Mouse (Mus musculus) embryo, embryonic 11 days (tissue): ENCODE results near the gene Ptpra.
"Not testable (repeated sequence)": the region's sequence is repeated elsewhere in the genome, so short reads cannot be mapped to it uniquely, and the experiment has no call there.

Source experiments
- DNase-seq: peaks from one replicate; pipeline ENCODE4 v3.0.0-alpha.2; 2015

Gene Ptpra

DNA sequence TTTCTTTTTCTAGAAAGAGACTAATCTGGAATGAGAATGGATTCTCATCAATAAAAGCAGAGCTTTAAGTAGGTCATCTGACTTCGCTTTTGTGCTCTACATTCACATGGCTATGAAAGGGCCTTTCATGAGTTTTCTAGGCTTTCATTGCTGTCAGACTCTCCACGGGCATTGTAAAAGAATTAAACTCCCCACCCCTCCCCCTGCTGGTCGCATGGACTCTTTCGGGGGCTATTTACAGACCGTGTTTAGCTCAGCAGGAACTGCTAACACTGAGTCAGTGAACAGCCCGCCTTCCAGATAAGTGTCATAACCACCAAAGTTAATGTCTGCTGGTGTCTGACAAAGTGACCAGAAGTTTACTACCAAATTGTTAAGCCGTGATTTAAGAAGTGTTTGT is 41.5 kb downstream of the Ptpra start:
- peak; percentile 85 for DNase-seq

DNA sequence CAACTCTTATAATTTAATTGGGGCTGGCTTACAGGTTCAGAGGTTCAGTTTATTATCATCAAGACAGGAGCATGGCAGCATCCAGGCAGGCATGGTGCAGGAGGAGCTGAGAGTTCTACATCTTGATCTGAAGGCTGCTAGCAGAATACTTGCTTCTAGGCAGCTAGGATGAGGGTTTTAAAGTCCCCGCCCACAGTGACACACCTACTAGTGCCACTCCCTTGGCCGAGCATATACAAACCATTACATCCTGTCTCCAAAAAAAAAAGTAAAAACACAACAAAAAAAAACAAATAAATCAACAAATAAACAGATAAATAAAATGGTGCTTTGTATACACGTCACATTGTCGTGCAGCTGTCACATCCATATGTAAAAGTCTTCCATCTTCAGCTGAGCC is 45.0 kb downstream of the Ptpra start:
- not testable (repeated sequence) for DNase-seq

DNA sequence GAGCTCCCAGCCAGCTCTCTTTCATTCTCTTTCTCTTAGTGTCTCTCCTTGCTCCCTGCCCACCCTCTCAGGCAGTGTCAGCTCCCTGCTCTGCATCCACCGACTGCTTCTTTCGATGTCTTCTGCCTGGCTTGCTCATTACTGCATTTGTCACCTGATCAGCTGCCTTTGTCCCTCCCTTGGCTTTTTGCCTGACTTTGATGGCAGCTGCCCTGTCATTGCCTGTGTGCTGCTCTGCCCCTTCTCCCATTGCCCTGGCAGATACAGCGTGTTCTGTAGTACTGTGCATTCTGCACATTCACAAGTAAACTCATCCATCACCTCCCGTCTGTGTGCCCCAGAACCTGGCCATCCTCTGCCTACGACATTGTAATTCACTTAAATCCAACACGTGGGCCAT is 46.0 kb downstream of the Ptpra start:
- peak; percentile 16 for DNase-seq

DNA sequence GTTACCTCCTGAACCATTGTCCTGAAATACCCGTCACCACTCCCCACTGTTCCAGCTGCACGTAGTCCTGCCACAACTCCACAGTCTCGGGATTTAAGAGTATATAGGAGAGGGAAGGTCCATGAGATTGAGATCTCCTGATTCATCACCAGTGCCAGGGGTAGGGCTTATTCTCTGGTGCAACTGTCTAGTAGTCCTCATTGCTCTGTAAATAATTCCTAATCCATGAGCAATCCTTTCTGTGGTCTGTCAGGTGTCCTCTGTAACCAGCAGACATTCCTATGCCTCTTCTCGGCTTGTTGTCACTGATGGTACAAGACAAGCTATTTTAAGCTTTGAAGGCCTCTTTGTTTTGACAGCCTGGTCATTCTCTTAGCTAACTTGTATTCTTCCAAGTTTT is 46.9 kb downstream of the Ptpra start:
- no peak for DNase-seq

DNA sequence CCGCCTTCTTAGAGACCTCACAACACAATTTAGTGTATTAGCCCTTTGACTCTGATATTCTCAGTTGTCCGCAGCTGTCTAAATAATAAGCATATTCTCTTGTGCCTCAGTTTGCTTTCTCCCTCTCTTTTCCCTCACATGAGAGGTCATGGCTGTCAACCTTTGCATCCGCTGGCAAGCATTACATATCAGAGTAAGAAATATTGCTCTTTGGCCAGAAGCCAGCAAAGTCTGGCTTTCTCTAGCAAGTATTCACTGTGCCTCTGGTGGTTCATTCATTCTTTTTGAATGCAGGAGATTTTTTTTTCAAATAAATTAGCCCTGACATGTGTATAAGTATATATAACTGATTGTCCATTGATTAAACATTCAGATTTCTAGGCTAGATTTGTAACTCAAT is 49.5 kb downstream of the Ptpra start:
- DNase-seq: peak; percentile 32

DNA sequence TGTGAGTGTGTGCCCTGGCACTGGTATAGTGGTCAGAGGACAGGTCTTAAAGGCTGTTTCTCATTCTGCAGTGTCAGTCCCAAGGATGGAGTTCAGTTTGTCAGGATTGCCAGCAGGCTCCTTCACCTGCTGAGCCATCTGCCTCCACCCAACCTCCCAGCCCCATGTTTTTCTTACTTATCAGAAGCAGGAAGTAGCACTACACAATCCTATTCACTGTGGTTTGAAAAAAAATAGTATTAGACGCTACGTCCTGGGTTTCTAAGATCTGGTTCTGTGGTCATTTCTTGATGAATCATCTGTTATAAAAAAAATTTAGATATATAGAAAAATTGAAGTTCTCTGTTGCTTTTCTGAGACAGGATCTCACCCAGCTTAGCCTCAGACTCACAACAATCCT is 51.5 kb downstream of the Ptpra start:
- no peak for DNase-seq

DNA sequence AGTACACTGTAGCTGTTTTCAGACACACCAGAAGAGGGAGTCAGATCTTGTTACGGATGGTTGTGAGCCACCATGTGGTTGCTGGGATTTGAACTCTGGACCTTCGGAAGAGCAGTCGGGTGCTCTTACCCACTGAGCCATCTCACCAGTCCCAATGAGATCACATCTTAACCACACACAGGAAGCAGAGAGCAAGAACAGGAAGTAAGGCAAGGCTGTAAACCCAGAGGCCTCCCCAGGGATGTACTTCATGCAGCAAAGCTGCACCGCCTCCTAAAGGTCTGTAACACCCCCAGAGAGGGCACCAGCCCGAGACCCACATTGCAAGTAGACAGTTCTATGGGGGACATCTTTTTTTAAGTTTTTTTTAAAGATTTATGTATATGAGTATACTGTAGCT is 61.5 kb downstream of the Ptpra start:
- not testable (repeated sequence) for DNase-seq

DNA sequence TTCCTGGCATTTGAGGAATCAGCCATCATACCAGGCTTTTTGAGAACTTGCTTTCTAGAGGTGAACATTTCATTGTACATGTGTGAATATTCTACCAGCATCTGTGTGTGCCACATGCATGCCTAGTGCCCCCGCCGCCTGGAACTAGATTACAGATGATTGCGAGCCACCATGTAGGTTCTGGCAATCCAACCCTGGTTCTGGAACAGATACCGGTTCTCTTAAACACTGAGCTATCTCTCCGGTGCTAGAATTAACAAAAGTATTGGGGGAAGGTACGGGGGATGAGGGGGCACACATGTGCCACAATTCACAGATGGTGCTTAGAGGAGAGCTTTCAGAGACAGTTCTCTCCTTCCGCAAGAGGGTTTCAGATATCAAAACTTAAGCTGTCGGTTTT is 63.8 kb downstream of the Ptpra start:
- no peak for DNase-seq

DNA sequence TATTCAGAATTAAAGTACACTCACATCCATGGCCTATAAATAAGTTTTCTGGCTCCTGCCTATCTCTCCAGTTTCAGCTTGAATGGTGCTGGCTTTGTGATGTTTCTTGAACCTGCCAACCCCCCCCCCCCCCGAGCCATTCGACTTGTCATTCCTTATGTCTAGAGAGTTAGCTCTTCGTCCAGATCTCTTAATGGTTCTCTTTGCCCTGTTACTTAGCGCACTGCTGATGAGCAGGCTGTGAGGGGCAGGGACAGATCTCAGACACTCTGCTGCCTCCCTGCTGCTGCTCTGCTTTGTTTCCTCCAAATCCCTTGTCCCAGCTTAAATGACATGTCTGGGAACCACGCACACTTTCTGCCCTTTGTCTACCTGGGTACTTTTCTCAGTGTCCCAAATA is 65.7 kb downstream of the Ptpra start:
- no peak for DNase-seq

DNA sequence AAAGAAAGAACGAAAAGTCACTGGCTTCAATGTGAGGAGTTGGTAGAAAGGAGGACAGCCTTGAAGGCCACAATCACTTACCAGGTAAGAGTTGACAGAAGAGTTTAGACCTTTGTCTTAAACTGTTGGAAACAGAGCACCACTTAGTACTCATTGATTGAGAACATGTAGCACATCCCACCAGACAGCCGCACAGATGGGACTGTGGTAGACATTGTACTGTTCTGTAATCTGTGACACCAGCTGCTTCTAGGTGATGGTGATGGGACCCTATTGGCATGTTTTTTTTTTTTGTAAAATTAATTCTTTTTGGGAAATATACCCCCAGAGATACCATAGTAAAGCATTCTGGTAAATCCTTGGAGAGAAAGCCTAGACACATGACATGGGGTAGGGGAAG is 71.8 kb downstream of the Ptpra start:
- DNase-seq: no peak

DNA sequence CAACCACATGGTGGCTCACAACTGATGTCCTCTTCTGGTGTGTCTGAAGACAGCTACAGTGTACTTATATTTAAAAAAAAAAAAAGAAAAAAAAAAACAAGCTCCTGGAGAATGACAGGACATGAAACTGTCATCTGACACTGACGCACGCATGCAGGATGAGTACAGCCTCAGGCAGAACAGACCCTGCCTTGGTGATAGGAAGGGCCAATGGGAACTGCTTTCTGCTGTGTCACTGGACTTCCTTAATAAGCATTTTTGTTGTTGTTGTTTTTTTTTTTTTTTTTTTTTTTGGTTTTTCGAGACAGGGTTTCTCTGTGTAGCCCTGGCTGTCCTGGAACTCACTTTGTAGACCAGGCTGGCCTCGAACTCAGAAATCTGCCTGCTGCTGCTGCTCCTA is 75.4 kb downstream of the Ptpra start:
- not testable (repeated sequence) for DNase-seq

DNA sequence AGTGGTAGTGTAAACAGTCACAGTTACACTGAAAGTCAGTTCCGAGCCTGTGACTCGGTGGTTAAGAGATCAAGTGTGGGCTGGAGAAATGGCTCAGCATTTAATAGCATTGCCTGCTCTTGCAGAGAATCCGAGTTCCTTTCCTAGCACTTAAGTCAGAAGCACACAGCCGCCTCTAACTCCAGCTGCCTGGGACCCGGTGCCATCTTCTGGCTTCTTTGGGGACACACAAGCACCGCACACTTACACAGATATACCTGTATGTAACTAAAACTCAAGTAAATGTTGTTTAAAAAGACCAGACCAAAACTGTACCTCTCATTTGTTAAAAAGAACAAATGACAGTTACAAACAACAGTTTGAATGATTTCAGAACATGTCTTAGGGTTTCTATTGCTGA is 78.4 kb downstream of the Ptpra start:
- DNase-seq: no peak

DNA sequence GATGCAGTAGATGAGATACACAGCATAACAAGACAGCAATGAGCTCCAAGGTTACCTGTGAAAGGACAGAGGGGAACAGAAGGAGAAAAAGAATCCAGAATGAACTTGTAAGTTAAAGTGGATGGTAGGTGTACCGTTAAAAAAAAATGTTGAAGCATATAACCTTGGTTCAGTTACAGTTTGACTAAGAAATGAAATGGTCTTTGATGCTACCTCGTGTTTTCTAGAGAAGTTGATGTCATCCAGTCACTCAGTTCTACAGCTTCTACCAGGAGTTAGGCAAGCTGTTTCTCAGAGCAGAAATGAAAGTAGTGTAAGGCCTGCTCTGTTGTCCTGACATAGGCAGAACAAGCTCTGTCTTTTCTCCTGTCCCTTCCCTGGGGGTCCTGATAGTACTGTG is 79.2 kb downstream of the Ptpra start:
- DNase-seq: no peak

DNA sequence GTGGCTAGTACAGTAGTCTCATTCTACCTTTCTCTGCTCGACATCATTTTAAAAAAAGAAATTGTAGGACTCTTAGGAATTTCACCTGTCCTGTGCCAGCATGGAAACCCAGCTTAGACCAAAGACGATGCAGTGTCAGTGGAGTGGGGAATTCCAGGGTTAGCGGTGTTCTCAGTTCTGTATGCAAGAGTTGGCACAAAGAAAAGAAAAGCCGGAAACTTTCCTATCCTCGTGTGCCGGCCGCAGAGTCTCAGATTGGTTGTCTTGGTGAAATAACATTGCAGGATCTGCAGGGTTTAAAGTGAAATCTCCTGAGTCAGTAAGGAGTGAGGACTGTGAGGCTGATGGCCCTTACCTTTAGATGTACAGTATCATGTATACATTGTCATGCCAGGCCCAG is 79.8 kb downstream of the Ptpra start:
- DNase-seq: no peak

DNA sequence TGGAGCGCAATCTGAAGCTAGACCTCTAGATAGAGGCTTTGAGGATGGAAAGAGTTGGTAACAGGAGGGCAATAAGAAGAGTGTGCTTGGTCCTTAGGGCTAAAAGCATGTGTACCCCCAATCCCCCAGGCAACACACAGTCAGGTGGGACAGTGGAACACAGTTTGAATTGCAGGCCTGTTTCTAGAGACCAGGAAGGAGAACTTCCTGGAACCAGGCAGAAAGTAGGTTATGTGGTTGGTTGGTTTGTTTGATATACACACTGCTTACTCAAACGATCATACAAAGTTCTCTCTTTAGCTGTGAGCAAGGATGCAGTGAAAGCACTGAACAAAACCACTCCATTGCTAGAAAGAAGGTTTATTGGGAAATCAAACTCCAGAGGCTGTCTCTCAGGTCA is 82.1 kb downstream of the Ptpra start:
- DNase-seq: no peak

DNA sequence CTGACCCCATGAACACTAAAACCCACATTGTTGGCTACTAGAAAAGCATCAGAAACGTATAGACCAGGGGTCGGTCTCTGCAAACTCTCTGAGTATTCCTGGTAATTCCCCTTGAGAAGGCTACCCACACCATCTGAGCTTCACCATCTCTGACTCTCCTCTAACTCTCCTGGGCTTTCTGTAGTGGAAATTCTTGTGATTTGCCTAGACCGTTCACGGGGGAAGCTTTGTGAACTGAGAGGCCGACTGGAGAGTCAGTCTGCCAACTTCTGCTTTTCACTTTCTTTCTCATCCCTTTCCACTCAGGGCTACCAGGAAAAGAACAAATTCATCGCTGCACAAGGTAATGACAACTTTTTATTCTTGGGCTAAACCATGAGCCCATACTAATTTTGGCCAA is 84.9 kb downstream of the Ptpra start:
- DNase-seq: no peak

DNA sequence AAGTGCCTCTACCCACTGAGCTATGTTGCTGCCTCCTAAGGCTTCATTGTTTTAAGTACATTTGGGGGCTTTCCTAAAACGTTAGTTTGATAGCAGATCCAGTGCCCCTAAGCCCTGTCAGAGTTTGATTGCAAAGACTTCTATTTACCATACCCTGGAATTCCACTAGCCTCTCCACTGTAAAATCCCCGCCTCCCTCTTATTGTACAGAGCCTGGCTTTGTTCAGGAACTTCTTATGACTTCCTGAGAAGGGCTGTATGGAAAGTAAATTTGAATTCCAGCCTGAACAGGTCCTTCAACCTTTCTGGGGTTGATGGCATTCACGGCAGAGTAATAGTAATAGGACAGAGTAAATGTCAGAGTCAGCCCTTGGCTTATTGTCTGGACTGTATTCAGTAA is 86.8 kb downstream of the Ptpra start:
- DNase-seq: no peak

DNA sequence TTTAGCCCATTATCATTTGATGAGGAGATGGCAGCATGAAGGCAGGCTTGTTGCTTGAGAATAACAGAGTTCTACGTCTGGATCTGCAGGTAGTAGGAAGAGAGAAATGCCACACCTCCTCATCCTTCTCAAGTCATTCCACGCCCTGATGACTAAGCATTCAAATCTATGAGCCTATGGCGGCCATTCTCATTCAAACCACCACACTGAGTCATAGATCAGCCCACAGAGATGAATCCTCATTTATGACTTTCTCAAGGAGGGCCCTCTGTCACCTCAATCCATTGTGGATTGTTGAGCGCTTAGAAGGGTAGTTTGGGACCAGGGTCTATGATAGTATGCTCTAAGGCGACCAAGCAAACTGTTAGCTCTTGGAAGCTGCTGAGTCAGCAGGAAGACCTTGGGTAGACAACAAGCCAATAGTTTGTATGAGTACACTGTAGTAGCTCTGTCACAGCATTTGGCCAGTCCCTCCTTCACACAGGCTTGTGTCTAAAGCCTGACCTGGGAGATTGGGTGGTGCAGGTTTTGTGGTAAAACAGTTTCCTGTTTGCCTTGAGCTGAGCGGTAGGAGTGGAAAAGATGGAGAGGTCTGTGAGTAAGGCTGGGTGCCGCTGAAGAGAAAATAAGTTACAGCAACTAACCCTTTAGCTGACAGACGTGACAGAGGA is 88.9 kb downstream of the Ptpra start:
- no peak for DNase-seq

DNA sequence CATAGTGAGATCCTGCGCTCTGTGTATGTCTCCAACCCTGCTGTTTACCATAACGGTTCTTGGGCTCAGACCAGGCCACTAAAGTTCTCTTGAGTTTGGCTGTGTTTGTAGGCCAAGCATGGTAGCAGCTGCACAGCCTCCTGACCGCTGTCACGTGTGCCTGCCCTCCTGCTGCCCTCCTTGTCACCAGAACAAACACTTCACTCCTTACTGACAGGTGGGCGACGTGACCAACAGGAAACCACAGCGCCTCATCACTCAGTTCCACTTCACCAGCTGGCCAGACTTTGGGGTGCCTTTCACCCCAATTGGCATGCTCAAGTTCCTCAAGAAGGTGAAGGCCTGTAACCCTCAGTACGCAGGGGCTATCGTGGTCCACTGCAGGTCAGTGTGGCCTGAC is 90.2 kb downstream of the Ptpra start:
- no peak for DNase-seq

DNA sequence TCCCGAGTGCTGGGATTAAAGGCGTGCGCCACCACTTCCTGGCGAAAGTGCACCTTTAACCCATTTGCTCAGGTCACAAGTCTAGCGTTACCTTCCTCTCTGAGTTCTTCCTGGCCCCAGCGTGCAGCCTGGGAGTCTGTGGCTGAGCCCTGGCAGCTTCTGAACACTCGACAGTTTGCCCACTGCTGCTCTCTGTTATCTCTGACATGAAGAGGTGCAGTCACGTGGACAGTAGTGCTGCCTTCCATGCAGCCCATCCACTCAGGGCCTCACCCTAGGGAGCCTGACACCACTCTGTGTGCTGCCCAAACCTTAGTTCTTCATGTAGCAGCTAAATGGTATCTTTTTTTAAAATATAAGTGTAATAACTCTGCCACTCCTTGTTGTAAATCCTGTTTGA is 96.9 kb downstream of the Ptpra start:
- DNase-seq: no peak

DNA sequence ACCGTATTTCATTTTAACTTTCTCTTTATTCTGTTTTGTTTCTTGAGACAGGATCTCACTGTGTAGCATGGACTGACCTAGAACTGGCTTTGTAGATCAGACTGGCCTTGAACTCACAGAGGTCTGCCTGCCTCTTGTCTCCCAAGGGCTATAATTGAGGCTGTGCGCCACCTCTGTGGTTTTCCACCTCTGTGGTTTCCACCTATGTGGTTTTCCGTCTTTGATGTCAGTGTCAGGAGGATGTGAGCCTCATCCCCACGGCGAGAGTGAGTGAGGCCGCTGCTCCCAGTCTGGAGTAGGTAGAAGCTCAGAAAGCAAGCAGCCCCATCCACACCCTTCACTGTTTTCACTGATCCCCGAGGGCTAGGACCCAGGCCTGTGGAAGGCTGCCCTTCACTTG is 104.8 kb downstream of the Ptpra start:
- DNase-seq: no peak

DNA sequence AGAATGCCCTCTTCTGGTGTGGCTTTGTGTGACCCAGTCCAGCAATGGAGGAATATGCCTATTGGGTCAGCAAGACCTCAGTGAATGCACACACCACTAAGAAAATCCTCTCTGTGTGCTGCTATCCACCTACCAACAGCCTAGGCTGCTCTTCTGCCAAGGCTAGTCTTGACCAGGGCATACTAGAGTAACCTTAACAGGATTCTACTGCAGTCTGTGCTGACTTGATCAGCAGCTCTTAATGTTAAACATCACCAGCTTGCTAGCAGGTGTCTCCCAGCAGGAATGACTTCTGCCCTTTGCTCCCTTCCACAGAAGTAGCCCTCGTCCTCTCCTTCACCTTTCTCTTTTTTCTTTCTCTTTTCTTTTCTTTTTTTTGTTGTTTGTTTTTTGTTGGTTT is 106.2 kb downstream of the Ptpra start:
- no peak for DNase-seq

DNA sequence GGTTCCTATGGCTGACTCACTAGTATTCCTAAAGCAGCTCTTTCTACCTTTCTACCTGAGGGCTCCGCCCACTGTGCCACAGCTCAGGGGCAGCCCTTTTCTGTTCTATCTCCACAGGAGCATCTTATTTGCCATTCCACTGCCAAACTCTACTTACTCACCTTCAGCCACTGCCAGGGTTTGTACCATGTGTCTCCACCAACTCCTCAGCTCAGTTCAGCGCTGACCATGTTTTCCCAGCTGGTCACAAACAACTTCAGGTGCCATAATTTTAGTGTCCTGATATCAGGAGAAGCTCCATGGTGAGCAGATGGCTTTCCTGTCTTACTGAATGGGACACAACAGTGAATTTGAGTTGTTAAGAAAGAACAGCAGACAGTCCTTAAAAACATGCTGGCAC is 107.4 kb downstream of the Ptpra start:
- DNase-seq: no peak

DNA sequence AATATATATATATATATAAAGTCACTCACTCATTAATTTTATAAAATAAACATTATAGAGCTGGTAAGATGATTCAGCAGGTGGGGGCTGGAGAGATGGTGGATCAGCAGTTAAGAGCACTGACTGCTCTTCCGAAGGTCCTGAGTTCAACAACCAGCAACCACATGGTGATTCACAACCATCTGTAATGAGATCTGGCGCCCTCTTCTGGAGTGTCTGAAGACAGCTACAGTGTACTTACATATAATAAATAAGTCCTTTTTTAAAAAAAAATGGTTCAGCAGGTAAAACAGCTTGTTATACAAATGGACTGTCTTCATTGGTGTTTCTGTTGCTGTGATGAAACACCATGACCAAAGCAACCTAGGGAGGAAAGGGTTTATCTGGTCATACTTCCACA is 107.9 kb downstream of the Ptpra start:
- no peak for DNase-seq

DNA sequence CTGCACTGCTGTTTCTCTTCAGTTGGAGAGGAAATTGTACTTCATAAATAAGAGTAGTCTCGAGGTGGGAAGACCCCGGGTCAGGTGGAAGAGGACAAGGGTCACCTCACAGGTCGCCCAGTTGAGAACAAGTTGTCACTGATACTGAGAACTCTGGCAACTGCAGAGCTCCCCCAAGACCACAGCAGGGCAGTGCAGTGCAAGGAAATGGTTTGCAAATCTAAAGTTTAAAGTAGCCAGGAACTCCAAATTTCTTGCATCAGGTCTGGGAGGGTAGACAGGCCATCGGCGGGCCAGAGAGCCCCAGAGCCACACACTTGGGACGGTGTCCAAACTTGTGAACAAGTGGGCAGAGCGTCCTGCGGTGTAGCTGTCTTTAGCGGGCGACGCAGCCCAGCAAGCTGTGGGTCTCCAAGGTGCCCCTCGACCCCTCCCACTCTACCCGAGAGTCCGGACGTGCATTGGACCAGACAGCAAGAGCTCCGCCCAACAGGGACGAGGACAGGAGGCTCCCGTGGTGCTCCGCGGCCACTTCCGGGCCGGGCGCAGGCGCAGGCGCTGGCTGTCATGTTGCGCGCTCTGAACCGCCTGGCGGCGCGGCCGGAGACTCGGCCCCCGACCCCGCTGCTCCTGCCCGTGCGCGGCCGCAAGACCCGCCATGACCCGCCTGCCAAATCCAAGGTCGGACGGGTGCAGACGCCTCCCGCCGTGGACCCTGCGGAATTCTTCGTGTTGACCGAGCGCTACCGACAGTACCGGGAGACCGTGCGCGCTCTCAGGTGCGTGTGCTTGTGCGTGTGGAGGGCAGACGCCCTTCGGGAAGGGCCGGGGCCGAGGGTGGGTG is 113.4 kb downstream of the Ptpra start, which contains the start of gene Mrps26:
Gene Mrps26, plus strand, starts transcription at position 531 of the 844 bp plus-strand sequence.
- peak; percentile 96 for DNase-seq
